Mouse (Mus musculus): ENCODE results near the gene Omp.

DNA sequence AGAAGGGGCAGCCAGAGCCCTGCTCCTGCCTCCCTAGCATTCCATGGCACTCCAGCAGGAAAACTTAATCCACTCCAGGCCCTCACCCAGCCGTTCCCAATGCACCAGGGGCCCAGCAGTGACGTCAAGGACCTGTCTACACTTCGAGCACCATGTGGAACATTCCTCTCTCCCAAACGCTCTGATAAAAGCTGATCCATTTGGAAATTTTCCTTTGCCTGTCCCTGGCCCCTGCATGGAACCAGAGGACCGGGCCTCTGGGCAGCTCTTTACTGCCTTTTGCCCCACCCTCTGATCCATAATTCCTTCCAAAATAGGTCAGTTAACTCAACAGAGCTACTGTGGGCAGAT is 41.4 kb downstream of the Omp start:
- TF ChIP-seq CTCF (IDR thresholded peaks at IDR 0.05; ENCODE audit: low read depth) (no peak), EP300 (IDR thresholded peaks at IDR 0.05; ENCODE audit: low read depth) (no peak)
